Mouse (Mus musculus) spleen, adult 2 months (tissue): ENCODE measurements around the gene Slc26a5. TPM values are rescaled to one million over a fixed set of nuclear protein-coding genes. Genes with fewer than 3 reads are reported as not detected.

Experiments
- DNase-seq, 2 experiments: peaks; one replicate each; pipeline versions ENCODE4 v3.0.0 to v3.0.0-alpha.2; 2012 to 2021; ENCODE audit warnings: low spot score in 2 of 2, low read depth in 1 of 2
- H3K27ac ChIP-seq: fragments of 200-500 bp; 2 replicates; pipeline ENCODE4 v1.5.1; 2012; ENCODE audit warnings: low read length, inconsistent platforms; ENCODE audit not compliant: insufficient read depth
- H3K27me3 ChIP-seq: fragments of 200-500 bp; 2 replicates; pipeline ENCODE4 v1.6.1; 2012; ENCODE audit warnings: mild to moderate bottlenecking, moderate library complexity, low read length, inconsistent platforms; ENCODE audit not compliant: control insufficient read depth, insufficient read depth
- H3K36me3 ChIP-seq: fragments of 200-500 bp; 2 replicates; pipeline ENCODE4 v1.6.1; 2012; ENCODE audit warnings: mild to moderate bottlenecking, low read length, inconsistent platforms; ENCODE audit not compliant: control insufficient read depth, insufficient read depth
- H3K4me1 ChIP-seq: fragments of 200-500 bp; 2 replicates; pipeline ENCODE4 v1.6.1; 2011; ENCODE audit warnings: inconsistent platforms; ENCODE audit not compliant: control insufficient read depth, insufficient read depth, insufficient read length
- H3K4me3 ChIP-seq: fragments of 200-500 bp; 2 replicates; pipeline ENCODE4 v1.5.1; 2011; ENCODE audit warnings: mild to moderate bottlenecking, inconsistent platforms; ENCODE audit not compliant: insufficient read depth, insufficient read length; ENCODE audit errors: extremely low read depth
- CTCF ChIP-seq: fragments of 200-500 bp; IDR thresholded peaks from 2 replicates; pipeline ENCODE4 v1.5.1; 2011; ENCODE audit warnings: mild to moderate bottlenecking, inconsistent platforms; ENCODE audit not compliant: insufficient read depth, insufficient read length, insufficient replicate concordance; ENCODE audit errors: extremely low read depth
- POLR2A ChIP-seq: fragments of 200-500 bp; IDR thresholded peaks from 2 replicates; pipeline ENCODE4 v1.6.1; 2011; ENCODE audit warnings: low read depth, low read length, inconsistent platforms
- WGBS: fragments of 180-500 bp; shearing (Covaris S2); methylation state at CpG from one replicate; pipeline ENCODE4 v1.1.7; 2018; 5-methylcytosine and 5-hydroxymethylcytosine counted together
- polyA plus RNA-seq: library from polyadenylated mRNA; depleted of rRNA; stranded (reverse); fragments of >200 nt; gene quantifications from 2 replicates; pipeline ENCODE4 v1.2.3, GENCODE M21; 2012; rRNA removed

Gene Slc26a5
- polyA plus RNA-seq, 1 experiment, result not detected

DNA sequence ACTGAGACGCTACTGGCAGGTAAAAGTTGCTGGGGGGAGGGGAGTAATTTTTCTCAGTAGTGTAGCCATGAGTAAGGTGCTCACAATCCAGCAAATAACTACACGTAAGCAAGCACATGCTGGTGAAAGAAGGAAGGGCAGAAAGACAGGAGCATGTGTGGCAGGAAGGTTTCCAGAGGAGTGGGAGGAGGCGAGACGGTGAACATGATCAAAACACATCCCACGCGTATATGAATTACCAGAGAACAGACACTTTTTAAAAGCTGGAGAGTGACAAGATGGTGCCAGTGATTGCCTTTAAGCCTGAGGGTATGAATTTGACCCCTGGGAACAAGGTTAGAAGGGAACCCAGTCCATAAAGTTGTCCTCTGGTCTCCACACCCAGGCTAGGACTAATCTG, 95.6 kb downstream of the Slc26a5 start:
- Histone ChIP-seq H3K4me1 (no peaks in the 10 kb centered on the region), H3K27ac (no peak overlapping the region), H3K27me3 (no peaks in the 10 kb centered on the region), H3K36me3 (peaks cover 40% of the 10 kb centered on the region), H3K4me3 (no peak overlapping the region)
- TF ChIP-seq CTCF (no peak), POLR2A (no peak)
- DNase-seq, result no peak
- 95% methylated on average over 6 of the region's 6 CpGs for WGBS

DNA sequence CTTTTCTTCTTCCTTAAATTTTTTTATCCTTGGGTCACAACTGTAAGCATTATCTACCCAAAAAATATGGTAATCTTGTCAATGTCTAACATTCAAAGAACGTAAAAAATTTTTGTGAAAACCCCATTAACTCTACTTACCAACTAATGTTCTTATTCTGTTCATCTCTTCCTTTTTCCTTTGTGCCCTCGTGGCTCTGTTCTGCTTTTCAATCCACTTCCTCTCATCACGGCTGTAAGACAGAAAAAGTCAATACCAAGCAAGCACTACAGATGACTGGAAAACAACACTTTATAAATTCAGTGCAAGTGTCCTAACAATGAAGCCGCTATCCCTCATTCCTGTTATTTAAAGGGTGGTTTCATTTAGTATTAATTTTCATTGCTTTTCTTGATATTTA, 96.9 kb downstream of the Slc26a5 start:
- DNase-seq, result no peak
- Histone ChIP-seq H3K4me1 (no peaks in the 10 kb centered on the region), H3K27me3 (no peaks in the 10 kb centered on the region), H3K4me3 (no peak overlapping the region), H3K36me3 (peaks cover 43% of the 10 kb centered on the region), H3K27ac (no peak overlapping the region)
- no peak for TF ChIP-seq CTCF
- no peak for TF ChIP-seq POLR2A
- 57% methylated on average over 4 of the region's 4 CpGs for WGBS

Other genes starting within 250 kb of the Slc26a5 start
- 0.07 TPM in 1 of 2 replicates, not detected in the other for gene Fbxl13, start 220.0 kb downstream of the Slc26a5 start, polyA plus RNA-seq
- 49.1 and 49.6 TPM in 2 replicates for gene Armc10, start 219.8 kb downstream of the Slc26a5 start, polyA plus RNA-seq
- 0.75 and 0.80 TPM in 2 replicates for gene Napepld, start 164.2 kb downstream of the Slc26a5 start, polyA plus RNA-seq
- 11.1 and 11.8 TPM in 2 replicates for gene Pmpcb, start 128.5 kb downstream of the Slc26a5 start, polyA plus RNA-seq
- gene Dnajc2, start 80.4 kb downstream of the Slc26a5 start, polyA plus RNA-seq, result 10.3 and 15.6 TPM in 2 replicates
- 10.4 and 10.7 TPM in 2 replicates for gene Psmc2, start 80.3 kb downstream of the Slc26a5 start, polyA plus RNA-seq